Mouse (Mus musculus) brain, embryonic 18.5 days (tissue): ENCODE data around the gene Ppp1r13l.

Experiments
- DNase-seq: peaks from one replicate; pipeline ENCODE4 v3.0.0-alpha.2; 2012; ENCODE audit warnings: low read depth, low spot score

Ppp1r13l gene

DNA sequence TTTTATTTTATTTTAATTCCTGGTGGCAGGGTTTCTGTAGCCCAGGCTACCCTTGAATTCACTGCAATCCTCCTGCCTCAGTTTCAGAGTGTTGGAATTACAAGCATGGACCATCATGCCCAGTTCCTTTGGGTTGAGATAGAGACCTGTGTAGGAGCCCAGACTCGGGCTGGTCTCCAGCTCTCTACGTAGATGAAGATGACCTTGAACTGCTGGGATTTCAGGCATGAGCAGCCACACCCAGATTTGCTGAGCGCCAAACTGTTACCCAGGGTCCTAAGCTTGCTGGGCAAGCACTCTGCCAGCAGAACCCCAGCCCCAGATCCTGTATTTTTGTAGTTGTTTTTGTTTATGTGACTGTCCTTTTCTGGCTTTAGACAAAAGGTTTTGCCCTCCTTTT is 54.0 kb downstream of the Ppp1r13l start:
- DNase-seq = no peak

GRCm38 (mm10) chr7:19416590-19416989 is 57.0 kb downstream of the Ppp1r13l start:
- no peak for DNase-seq

DNA sequence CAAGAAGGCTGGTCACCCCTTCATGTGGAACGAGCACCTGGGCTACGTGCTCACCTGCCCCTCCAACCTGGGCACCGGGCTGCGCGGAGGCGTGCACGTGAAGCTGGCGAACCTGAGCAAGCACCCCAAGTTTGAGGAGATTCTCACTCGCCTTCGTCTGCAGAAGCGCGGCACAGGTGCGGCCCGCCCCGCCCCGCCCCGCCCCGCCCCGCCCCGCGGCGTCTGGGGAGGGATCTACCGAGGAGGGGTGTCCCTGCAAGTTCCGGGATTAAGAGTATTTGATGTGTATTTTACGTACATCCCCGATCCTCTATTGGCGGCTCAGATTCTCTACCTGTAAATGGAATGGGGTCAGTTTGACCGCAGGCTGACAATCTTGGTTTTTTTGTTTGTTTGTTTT is 60.6 kb downstream of the Ppp1r13l start:
- no peak for DNase-seq

DNA sequence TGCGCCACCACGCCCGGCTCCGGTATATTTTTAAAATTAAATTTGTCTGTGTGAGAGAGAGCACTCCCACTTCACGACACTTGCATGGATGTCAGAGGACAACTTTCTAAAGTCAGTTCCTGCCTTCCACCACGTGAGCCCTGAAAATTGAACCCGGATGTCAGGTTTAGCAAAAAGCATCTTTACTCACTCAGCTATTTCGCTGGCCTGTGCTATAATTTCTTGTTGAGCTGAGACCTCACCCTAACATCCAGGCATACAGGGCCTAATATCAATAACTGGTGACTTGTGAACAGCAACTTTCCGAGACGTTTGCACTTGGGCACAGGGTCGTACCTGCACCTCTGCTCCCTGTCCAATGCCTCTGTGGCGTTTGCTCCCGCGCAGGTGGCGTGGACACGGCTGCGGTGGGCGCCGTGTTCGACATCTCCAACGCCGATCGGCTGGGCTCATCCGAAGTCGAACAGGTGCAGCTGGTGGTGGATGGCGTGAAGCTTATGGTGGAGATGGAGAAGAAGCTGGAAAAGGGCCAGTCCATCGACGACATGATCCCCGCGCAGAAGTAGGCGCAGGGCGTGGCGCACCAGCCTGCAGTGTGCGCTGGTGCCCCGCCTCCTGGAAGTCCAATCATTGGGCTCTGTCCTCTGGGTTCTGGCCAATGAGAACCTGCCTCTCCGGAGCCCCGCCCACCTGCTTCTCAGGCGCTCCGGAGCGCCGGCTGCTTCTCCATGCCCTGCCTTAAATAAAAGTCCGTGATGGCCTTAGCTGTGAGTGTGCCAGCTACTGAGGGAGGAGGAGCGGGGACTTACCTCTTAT is 61.5 kb downstream of the Ppp1r13l start:
- DNase-seq = peak; percentile 73

DNA sequence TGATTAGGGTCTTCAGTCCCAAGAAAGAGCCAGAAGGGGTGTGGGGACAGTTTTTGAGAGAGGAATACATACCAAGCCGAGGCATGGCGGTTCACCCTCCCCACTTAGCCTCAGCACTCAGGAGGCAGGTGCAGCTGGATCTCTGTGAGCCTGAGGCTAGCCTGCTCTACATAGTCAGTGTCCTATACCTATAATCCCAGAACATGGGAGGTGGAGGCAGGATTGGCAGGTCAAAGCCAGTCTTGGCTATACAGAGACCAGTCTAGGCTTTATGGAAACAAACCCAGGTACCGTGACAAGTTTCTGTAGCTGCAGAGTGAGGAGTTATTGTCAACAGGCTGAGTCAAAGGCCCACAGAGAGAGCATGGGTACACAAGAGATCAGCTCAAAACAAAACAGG is 63.5 kb downstream of the Ppp1r13l start:
- DNase-seq = no peak

- DNase-seq = no peak
Observed at GRCm38 (mm10) chr7:19424051-19424450, 64.5 kb downstream of the Ppp1r13l start.

- DNase-seq = no peak
Observed at GRCm38 (mm10) chr7:19426349-19426748, 66.8 kb downstream of the Ppp1r13l start.

DNA sequence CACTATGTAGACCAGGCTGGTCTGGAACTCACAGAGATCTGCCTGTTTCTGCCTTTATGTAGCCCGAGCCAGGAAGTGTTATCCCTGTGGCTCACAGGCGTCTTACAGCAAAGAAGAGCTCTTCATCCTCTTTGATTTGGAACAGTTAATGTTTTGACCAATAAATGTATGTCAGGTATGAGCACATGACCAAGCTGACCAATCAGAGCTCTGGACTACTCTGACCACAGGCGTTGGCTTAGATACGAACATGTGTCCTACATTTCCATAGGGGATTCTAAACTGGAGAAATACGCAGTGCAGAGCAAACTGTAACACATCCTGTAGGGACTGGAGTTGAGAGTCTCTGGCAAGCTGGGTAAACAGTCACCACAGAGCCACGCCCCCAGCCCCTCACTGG is 67.3 kb downstream of the Ppp1r13l start:
- no peak for DNase-seq
